Mouse (Mus musculus): ENCODE data around the gene Gpi1. TPM values are rescaled to one million over a fixed set of nuclear protein-coding genes. Genes with fewer than 3 reads are reported as not detected.
"Not testable (repeated sequence)": the region's sequence is repeated elsewhere in the genome, so short reads cannot be mapped to it uniquely, and the experiment has no call there.

Gpi1 gene
- polyA plus RNA-seq, 1 experiment from 2014 or later = 313 TPM

GRCm38 (mm10) chr7:34224308-34224707, 5.8 kb downstream of the Gpi1 start:
- WGBS = 95% methylated on average over 6 of the region's 6 CpGs
- Histone ChIP-seq H3K27me3 (ENCODE audit: insufficient read depth, poor library complexity, severe bottlenecking) (no peaks in the 10 kb centered on the region), H3K4me3 (no peak overlapping the region), H3K36me3 (peaks cover 94% of the 10 kb centered on the region), H3K4me1 (replicated peaks) (peaks cover 28% of the 10 kb centered on the region), H3K27ac (no peak overlapping the region), H3K9me3 (0 out of 2 replicates have a peak, but pooled peaks cover 4% of the 10 kb centered on the region)
- no peak for DNase-seq (ENCODE audit: low spot score)

- H3K27ac ChIP-seq = no peak overlapping the region
- 93% methylated on average over 10 of the region's 10 CpGs for WGBS
- no peak overlapping the region for H3K4me3 ChIP-seq
- H3K9me3 ChIP-seq = 0 out of 2 replicates have a peak, but pooled peaks cover 4% of the 10 kb centered on the region
- peaks cover 99% of the 10 kb centered on the region for H3K36me3 ChIP-seq
- peaks cover 8% of the 10 kb centered on the region for H3K4me1 ChIP-seq (replicated peaks)
- H3K27me3 ChIP-seq (ENCODE audit: insufficient read depth, poor library complexity, severe bottlenecking) = no peaks in the 10 kb centered on the region
- no peak for DNase-seq (ENCODE audit: low spot score)
Observed at GRCm38 (mm10) chr7:34222340-34222739, 7.8 kb downstream of the Gpi1 start.

- Histone ChIP-seq H3K36me3 (peaks cover 99% of the 10 kb centered on the region), H3K27ac (no peak overlapping the region), H3K4me1 (replicated peaks) (peaks cover 2% of the 10 kb centered on the region; the same call in 1 of the 2 replicates), H3K4me3 (no peak overlapping the region), H3K9me3 (0 out of 2 replicates have a peak, but pooled peaks cover 4% of the 10 kb centered on the region), H3K27me3 (ENCODE audit: insufficient read depth, poor library complexity, severe bottlenecking) (no peaks in the 10 kb centered on the region)
- no peak for DNase-seq (ENCODE audit: low spot score)
- 94% methylated on average over 9 of the region's 9 CpGs for WGBS
Observed at GRCm38 (mm10) chr7:34221594-34222250, 8.4 kb downstream of the Gpi1 start.

DNA sequence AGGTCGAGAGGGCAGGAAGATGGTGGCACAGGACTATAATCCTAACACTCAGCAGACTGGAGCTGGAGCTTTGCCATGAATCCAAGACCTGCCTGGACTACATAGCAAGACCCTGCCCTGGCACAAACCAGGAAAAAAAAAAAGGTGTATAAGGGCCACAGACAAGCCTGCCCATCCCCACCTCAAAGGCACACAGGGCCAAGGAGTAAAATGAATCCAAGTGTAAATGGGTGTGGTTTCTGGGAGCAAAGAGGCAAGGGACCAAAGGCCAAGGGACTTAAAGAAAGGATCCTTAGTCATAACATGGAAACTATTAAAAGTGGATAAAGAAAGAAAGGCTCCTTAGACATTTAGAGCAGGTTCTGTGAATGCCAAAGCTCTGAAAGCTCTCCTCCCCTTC, 11.6 kb downstream of the Gpi1 start:
- no peak for DNase-seq (ENCODE audit: low spot score)
- WGBS = 86% methylated on average over 1 of the region's 1 CpGs
- Histone ChIP-seq H3K9me3 (0 out of 2 replicates have a peak, but pooled peaks cover 4% of the 10 kb centered on the region), H3K36me3 (peaks cover 100% of the 10 kb centered on the region), H3K27me3 (ENCODE audit: insufficient read depth, poor library complexity, severe bottlenecking) (no peaks in the 10 kb centered on the region), H3K4me3 (no peak overlapping the region), H3K4me1 (replicated peaks) (no peaks in the 10 kb centered on the region), H3K27ac (no peak overlapping the region)

DNA sequence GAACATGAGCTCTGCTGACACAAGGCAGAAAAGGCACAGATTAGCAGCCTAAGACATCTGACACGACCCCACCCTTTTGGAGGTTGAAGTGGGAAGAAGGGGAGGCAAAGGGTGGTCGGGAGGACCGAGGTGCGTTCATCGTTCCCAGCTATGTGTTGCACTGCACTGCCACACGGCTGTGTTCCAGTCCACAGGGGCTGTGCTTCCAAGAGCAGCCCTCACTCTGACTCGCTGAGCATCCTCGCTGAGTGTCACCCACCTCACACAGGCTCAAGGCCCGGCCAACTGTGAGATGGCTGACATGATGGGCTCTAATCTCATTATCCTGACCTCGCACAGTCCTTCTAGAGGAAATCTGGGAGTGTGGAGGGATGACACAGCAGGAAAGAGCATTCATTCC, 13.7 kb downstream of the Gpi1 start:
- Histone ChIP-seq H3K4me3 (no peak overlapping the region), H3K36me3 (peaks cover 100% of the 10 kb centered on the region), H3K27me3 (ENCODE audit: insufficient read depth, poor library complexity, severe bottlenecking) (no peaks in the 10 kb centered on the region), H3K4me1 (replicated peaks) (no peaks in the 10 kb centered on the region), H3K9me3 (no peaks in the 10 kb centered on the region), H3K27ac (no peak overlapping the region)
- DNase-seq (ENCODE audit: low spot score) = no peak
- WGBS = 95% methylated on average over 10 of the region's 10 CpGs

- 89% methylated on average over 9 of the region's 9 CpGs for WGBS
- no peaks in the 10 kb centered on the region for H3K27me3 ChIP-seq (ENCODE audit: insufficient read depth, poor library complexity, severe bottlenecking)
- no peaks in the 10 kb centered on the region for H3K4me1 ChIP-seq (replicated peaks)
- DNase-seq (ENCODE audit: low spot score) = no peak
- H3K4me3 ChIP-seq = no peak overlapping the region
- no peak overlapping the region for H3K27ac ChIP-seq
- peaks cover 100% of the 10 kb centered on the region for H3K36me3 ChIP-seq
- H3K9me3 ChIP-seq = no peaks in the 10 kb centered on the region
Observed at GRCm38 (mm10) chr7:34215481-34215880, 14.7 kb downstream of the Gpi1 start.

- 92% methylated on average over 8 of the region's 8 CpGs for WGBS
- DNase-seq (ENCODE audit: low spot score) = no peak
- Histone ChIP-seq H3K4me1 (replicated peaks) (no peaks in the 10 kb centered on the region), H3K36me3 (peaks cover 100% of the 10 kb centered on the region), H3K27me3 (ENCODE audit: insufficient read depth, poor library complexity, severe bottlenecking) (no peaks in the 10 kb centered on the region), H3K27ac (no peak overlapping the region), H3K9me3 (no peaks in the 10 kb centered on the region), H3K4me3 (no peak overlapping the region)
Observed at GRCm38 (mm10) chr7:34214644-34215043, 15.5 kb downstream of the Gpi1 start.

DNA sequence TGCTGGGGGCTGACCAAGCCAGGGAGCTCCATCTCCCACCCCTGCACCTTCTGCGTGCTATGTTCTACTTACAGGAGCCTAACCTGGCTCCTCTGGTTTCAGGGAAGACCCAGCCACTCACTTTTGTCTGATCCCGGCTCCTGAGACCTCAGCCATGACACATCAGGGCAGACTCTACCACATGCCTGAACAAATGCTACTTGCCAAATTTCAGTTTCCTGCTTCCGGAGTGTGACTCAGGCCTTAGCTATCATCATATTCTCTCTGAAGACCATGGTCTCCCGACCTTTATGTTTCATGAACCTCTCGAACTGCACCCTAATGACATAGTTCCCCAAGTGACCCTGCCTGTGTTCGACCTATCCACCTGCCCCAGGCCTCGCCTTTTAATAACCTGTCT, 16.9 kb downstream of the Gpi1 start:
- Histone ChIP-seq H3K9me3 (no peaks in the 10 kb centered on the region), H3K36me3 (peaks cover 100% of the 10 kb centered on the region), H3K27me3 (ENCODE audit: insufficient read depth, poor library complexity, severe bottlenecking) (no peaks in the 10 kb centered on the region), H3K4me1 (replicated peaks) (no peaks in the 10 kb centered on the region), H3K27ac (no peak overlapping the region), H3K4me3 (no peak overlapping the region)
- DNase-seq (ENCODE audit: low spot score) = no peak
- WGBS = 94% methylated on average over 7 of the region's 7 CpGs

GRCm38 (mm10) chr7:34208027-34208745, 21.9 kb downstream of the Gpi1 start:
- H3K27me3 ChIP-seq (ENCODE audit: insufficient read depth, poor library complexity, severe bottlenecking) = no peaks in the 10 kb centered on the region
- DNase-seq (ENCODE audit: low spot score) = no peak
- no peak overlapping the region for H3K27ac ChIP-seq
- peaks cover 100% of the 10 kb centered on the region for H3K36me3 ChIP-seq
- WGBS = 91% methylated on average over 9 of the region's 9 CpGs
- H3K4me3 ChIP-seq = no peak overlapping the region
- no peaks in the 10 kb centered on the region for H3K9me3 ChIP-seq
- no peaks in the 10 kb centered on the region for H3K4me1 ChIP-seq (replicated peaks)

GRCm38 (mm10) chr7:34206331-34206730, 23.8 kb downstream of the Gpi1 start:
- Histone ChIP-seq H3K4me3 (no peak overlapping the region), H3K4me1 (replicated peaks) (no peaks in the 10 kb centered on the region)

DNA sequence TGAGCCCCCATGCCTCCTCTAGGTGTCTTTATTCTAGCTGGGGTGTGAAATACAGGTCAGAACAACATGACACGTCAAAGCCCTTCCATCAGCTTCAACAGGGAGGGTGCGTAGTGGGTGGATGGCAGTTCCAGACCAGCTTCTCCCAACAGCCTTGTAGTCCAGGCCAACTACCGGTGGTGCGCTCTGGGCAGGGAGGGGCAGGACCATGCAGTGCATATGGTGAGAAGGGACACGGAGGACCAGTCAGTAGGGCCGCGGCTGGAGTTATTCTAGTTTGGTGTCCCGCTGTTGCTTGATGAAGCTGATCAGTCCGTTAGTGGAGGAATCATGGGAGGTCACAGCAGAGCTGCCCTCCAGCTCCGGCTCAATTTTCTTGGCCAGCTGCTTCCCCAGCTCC, 28.0 kb downstream of the Gpi1 start:
- H3K4me3 ChIP-seq; H3K27me3 ChIP-seq (ENCODE audit: insufficient read depth, poor library complexity, severe bottlenecking); H3K9me3 ChIP-seq; DNase-seq (ENCODE audit: low spot score); H3K4me1 ChIP-seq (replicated peaks); H3K27ac ChIP-seq: not testable (repeated sequence)
- whole genome bisulfite sequencing = 93% methylated on average over 10 of the region's 10 CpGs
- H3K36me3 ChIP-seq = peaks cover 70% of the 10 kb centered on the region

More at GRCm38 (mm10) chr7:34206331-34206730, 23.8 kb downstream of the Gpi1 start:
- H3K9me3 ChIP-seq = no peaks in the 10 kb centered on the region
- H3K27me3 ChIP-seq (ENCODE audit: insufficient read depth, poor library complexity, severe bottlenecking) = no peaks in the 10 kb centered on the region
- H3K36me3 ChIP-seq = peaks cover 100% of the 10 kb centered on the region
- 94% methylated on average over 6 of the region's 6 CpGs for WGBS
- no peak overlapping the region for H3K27ac ChIP-seq
- DNase-seq (ENCODE audit: low spot score) = no peak

- Histone ChIP-seq H3K4me3 (no peak overlapping the region), H3K27me3 (ENCODE audit: insufficient read depth, poor library complexity, severe bottlenecking) (no peaks in the 10 kb centered on the region), H3K27ac (no peak overlapping the region), H3K4me1 (replicated peaks) (peaks cover 1% of the 10 kb centered on the region), H3K9me3 (no peaks in the 10 kb centered on the region; the same call in 1 of the 2 replicates), H3K36me3 (peaks cover 57% of the 10 kb centered on the region)
- no peak for DNase-seq (ENCODE audit: low spot score)
- 99% methylated on average over 2 of the region's 2 CpGs for WGBS
Observed at GRCm38 (mm10) chr7:34200829-34201228, 29.3 kb downstream of the Gpi1 start.

GRCm38 (mm10) chr7:34198346-34198745, 31.8 kb downstream of the Gpi1 start:
- Histone ChIP-seq H3K9me3 (no peaks in the 10 kb centered on the region; the same call in 1 of the 2 replicates), H3K27me3 (ENCODE audit: insufficient read depth, poor library complexity, severe bottlenecking) (no peaks in the 10 kb centered on the region), H3K4me1 (replicated peaks) (peaks cover 8% of the 10 kb centered on the region), H3K36me3 (peaks cover 42% of the 10 kb centered on the region), H3K27ac (no peak overlapping the region), H3K4me3 (no peak overlapping the region)
- DNase-seq (ENCODE audit: low spot score) = no peak
- 50% methylated on average over 3 of the region's 3 CpGs for WGBS

Data from hindbrain, embryonic 10.5 days (tissue).